Mouse (Mus musculus) frontal cortex, postnatal 10 days (tissue): ENCODE data around the gene Atp1a1.
A peak's percentile ranks its signal among the peaks of the same experiment; 100 is the strongest.

Experiments used
- DNase-seq, 2 experiments: peaks; one replicate each; pipeline ENCODE4 v3.0.0; 2022; ENCODE audit warnings: low spot score in 2 of 2, mixed read lengths in 1 of 2

The Atp1a1 gene

GRCm38 (mm10) chr3:101611813-101612491, 7.5 kb upstream of the Atp1a1 start:
- no peak for DNase-seq

DNA sequence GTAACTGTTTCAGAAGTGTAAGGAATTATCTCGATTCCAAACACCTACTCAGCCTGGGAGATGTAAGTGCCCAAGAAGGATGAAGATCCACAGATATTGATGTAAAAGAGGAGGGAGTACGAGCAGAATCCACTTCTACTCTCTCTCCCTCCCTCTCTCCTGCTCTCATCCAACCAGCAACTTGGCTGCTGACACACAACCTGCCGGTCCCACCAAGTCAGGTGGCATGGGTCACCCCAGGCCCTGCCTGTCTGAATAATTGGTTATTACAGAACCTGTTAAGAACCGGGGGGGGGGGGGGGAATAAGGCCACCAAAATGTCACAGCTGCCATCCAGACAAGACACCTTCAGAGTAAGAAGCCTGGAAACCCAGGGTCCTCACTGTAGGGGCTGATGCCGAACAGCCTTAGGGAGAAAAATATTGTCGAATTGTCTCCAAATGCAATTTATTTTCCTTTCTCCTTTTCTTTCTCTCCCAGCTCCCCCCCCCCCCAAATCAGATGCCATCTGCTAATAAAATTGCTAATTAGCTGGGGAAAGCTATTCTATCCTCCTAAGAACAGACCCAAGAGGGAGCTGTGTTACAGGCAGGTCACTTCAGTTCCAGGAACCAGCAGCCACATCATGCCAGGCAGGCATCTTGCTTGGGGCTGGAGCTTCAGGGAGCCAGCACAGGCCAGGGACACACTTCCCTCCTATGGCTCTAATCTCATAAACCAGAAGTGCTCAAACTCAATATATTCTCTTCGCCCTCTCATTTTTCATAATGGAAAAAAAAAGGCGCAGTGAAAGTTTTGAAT, 6.7 kb upstream of the Atp1a1 start:
- DNase-seq, result no peak

GRCm38 (mm10) chr3:101609302-101609701, 4.8 kb upstream of the Atp1a1 start:
- DNase-seq, result no peak

GRCm38 (mm10) chr3:101606861-101607455, 2.5 kb upstream of the Atp1a1 start:
- no peak for DNase-seq

DNA sequence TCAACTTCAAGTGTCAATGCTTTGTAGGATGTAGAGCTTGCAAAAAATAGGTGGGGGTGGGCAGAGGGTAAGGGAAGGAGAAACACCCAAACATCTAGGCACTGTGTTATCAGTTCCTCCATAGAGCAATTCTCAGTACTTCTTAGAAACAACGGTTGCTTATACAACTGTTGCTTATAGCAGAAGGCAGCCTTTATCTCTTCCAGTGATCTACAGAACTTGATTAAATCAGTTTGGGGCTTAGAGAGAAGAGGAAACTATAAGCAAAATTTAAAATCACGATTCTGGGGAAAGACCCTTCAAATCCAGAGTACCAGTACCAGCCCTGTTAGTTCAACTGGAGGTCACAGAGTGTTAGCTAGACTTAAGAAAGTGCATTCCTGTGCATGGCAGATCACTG, 1.2 kb upstream of the Atp1a1 start:
- DNase-seq, result no peak

GRCm38 (mm10) chr3:101605291-101605690, 807 bp upstream of the Atp1a1 start:
- DNase-seq, result no peak

GRCm38 (mm10) chr3:101603661-101604549, 579 bp downstream of the Atp1a1 start:
- DNase-seq, result peak; percentile 53 to 72

- DNase-seq, result no peak
Measured at GRCm38 (mm10) chr3:101603194-101603593, 1.3 kb downstream of the Atp1a1 start.

- DNase-seq, result no peak
Measured at GRCm38 (mm10) chr3:101602511-101603055, 1.9 kb downstream of the Atp1a1 start.

DNA sequence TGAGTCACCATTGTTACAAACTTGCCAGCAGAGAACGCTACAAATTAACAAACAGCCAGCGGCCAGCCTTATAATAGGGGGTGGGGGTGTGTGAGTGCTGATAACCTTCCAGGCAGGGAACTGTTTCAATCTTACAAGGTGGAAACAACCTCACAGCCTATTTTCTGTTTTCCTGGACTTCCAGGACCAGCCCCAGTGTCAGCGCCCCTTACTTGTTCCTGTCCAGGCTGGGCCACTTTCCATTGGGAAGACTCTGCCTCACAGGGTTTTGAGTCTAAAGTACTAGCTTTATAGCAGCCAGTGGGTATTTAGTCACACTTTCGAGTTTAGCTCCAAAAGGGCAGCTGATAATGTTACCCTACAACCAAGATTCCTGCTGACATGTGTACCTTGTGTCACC, 2.8 kb downstream of the Atp1a1 start:
- no peak for DNase-seq

GRCm38 (mm10) chr3:101601003-101601525, 3.4 kb downstream of the Atp1a1 start:
- DNase-seq, result no peak

DNA sequence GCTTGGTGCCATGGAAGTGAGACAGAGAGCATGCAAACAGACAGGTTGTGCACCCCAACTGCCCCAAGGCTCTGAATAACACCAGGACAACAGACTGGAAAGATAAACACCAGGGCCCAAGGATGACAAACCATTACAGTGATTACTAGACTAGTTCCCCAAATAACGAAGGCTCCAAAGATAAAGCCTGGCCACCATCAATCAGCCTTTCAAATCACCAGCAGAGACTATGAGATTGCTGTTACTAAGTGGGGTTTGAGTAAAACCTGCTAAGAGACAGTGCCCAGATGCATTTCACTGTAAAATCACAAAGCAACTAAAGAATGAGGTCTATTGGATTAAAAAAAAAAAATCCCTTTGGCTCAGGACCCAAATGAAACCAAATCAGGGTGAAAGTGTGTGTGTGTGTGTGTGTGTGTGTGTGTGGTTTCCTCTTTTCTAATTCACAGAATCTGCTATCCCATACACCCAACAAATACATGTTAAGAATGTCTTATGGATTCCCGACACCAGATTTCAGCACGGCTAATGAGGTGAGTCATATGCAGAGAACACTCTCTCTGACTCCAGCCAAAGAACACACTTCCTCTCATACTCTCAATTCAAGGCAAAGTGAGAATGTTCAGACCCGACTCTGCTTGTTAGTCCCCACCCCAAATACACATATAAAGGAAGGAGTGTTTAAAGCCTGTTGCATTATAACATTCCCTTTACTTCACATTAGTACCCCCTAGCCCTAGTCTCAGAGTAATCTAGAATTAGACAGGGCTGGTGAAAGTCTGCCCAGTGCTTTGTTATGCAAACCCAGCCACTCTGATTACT, 4.4 kb downstream of the Atp1a1 start:
- no peak for DNase-seq

GRCm38 (mm10) chr3:101599191-101599919, 5.1 kb downstream of the Atp1a1 start:
- no peak for DNase-seq

DNA sequence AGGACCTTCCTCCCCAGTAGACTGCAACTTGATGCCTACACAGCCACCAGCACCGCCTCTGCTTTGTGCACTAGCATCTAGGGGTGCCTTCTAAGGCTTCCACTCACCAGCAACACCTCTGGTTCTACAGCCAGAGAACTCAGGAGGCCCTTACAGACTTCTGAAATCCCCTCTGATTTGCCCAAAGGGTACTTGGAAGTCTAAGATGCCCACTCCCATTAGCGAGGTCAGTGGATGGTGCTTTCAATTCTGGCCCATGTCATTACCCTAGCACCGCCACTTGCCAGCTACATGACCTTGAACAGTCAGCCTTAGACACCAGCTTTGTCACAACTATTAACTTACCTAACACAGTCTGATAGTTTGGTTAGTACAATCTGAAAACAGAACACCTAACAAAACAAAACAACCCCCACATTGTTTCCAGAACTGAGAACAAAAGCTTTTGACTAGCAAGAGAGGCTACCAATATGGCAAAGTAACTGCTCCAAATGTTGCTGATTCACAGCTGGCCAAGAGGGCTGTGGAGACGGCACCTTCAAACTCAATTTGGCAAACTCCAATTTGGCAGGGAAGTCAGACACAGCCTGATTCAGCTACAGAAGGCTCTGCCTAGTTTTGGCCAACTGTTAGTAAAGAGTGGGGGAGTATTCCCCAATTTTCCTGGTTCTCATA, 6.1 kb downstream of the Atp1a1 start:
- DNase-seq, result no peak

DNA sequence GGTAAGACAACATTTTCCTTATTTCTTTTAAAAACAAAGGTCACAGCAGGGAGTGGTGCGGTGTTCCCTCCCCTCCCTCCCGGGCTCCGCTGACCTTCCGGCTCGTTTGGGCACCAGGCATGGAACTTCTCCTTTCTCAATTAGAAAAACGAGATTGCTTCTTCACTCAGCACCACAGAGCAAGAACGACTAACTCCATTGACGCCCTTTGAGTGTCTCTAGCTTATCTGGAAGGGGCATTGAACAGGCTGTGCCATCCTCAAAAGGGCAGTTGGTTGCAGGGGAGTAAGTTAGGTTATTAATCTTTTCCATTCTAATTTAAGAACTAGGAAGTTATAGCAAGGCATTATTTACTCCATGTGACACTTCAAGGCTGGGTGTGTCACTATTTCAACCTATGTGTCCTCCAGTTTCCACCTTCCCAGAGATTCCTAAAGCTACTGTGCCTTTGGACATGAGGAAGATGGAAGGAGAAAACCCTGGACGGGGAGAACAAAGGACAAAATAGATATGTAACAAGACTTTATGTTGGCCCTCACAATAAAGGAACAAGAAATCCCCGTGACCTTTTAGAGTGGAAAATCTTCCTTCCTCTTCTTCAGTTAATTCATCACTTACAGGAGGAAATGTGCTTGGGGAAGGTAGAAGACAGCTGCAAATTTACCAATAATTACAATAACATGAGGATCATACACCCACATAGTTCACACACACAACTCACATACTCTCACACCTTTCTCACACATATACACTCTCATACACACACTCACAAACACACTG, 7.0 kb downstream of the Atp1a1 start:
- DNase-seq, result no peak

GRCm38 (mm10) chr3:101596686-101597085, 7.8 kb downstream of the Atp1a1 start:
- no peak for DNase-seq

GRCm38 (mm10) chr3:101595866-101596630, 8.4 kb downstream of the Atp1a1 start:
- DNase-seq, result no peak

DNA sequence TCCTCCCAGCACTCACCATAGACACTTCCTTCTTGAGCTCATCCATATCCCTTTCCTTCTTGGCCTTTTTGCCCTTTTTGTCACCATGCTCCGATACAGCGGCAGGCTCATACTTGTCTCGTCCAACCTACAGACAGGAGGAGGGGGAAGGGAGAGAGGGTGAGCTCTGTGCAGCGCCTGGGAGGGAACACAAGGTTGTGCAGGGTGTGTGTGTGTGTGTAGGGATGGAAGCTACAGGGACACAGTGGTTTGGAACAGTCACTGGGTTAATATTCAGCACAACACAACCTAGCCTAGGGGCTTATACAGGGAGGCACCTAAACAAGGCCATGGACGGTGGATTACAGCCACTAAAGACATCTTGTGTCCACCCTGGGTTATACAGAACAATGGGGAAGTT, 9.5 kb downstream of the Atp1a1 start:
- DNase-seq, result no peak
